25 mouse cellular contexts compared by ENCODE assay signal in the genomic region with DNA sequence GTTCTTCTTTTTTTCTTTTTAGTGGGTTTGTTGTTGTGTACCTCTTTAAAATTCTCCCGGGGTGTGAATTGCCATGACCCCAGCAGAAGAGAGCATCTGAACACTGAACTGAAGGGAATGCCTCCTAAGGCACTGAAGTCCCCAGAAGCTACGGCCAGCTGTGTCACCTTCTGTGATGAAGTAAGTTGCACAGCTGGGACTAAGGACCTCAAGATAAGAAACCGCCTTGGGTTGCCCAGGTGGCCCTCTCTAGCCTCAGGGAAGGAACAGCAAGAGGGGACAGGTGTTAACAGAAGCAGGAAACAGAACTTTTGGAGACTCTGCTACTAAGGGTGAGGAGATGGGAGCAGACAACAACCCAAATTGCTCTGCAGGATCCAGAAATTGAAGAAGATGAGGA.
DNase-seq lines count a peak whose midpoint lies in the region; ATAC-seq and TF ChIP-seq lines count a peak whose summit lies in the region.
"Had no signal": no experiment of that assay in that cellular context is flagged by ENCODE, and none has a peak within 500 bp of the region (broad histone marks: within the 10 kb centered on the region; RNA-seq: fewer than 3 reads in every experiment).

No protein-coding gene starts in this region.

- TF ChIP-seq EP300 in MEL (IDR thresholded peaks at IDR 0.05; ENCODE audit: low read depth in 1 of 2, low read length in 2 of 2): no peak

- 67% methylated on average over 3 of the region's 3 CpGs for WGBS in macrophage (ENCODE audit: missing documents)
- 8% methylated on average over 3 of the region's 3 CpGs for WGBS in thymus, adult 2 months

- H3K27ac ChIP-seq in MEL (ENCODE audit: control insufficient read depth, low read depth, low read length) (0 out of 2 replicates have a peak overlapping the region, but pooled peaks have one; percentile 27), macrophage (peak overlapping the region; percentile 97)
- no peak overlapping the region for H3K27ac ChIP-seq in thymus, adult 2 months (ENCODE audit: control insufficient read depth, insufficient read depth, low read length)
- H3K27ac ChIP-seq: embryonic facial prominence, embryonic 12.5 days; forebrain, embryonic 15.5 days; heart, adult 2 months; hindbrain, embryonic 10.5 days; limb, embryonic 12.5 days; midbrain, embryonic 10.5 days; midbrain, embryonic 15.5 days; stomach, postnatal 0 days had no signal

- no peaks in the 10 kb centered on the region for H3K9me3 ChIP-seq in MEL (replicated peaks; ENCODE audit: insufficient read depth, low read length)
- H3K9me3 ChIP-seq: embryonic facial prominence, embryonic 12.5 days; forebrain, embryonic 15.5 days; heart, embryonic 12.5 days; hindbrain, embryonic 10.5 days; limb, embryonic 12.5 days; midbrain, embryonic 10.5 days; midbrain, embryonic 15.5 days had no signal

- H3K36me3 ChIP-seq in MEL (ENCODE audit: control insufficient read depth in 1 of 2, insufficient read depth in 2 of 2, low read length in 2 of 2) (peaks cover 0 to 5% of the 10 kb centered on the region in 2 experiments; a peak in 2 of 4 replicates), macrophage (ENCODE audit: inconsistent target) (no peaks in the 10 kb centered on the region)
- no peaks in the 10 kb centered on the region for H3K36me3 ChIP-seq in thymus, adult 2 months (ENCODE audit: control insufficient read depth, insufficient read depth, low read length)
- H3K36me3 ChIP-seq: embryonic facial prominence, embryonic 12.5 days; forebrain, embryonic 15.5 days; heart, embryonic 12.5 days; hindbrain, embryonic 10.5 days; limb, embryonic 12.5 days; midbrain, embryonic 10.5 days; midbrain, embryonic 15.5 days had no signal

- H3K4me3 ChIP-seq in MEL (ENCODE audit: control insufficient read depth in 1 of 2, insufficient read depth in 1 of 2, low read depth in 2 of 2, low read length in 2 of 2) (peak overlapping the region in 1 of 2 experiments; percentile 55; a peak in 2 of 4 replicates), macrophage (ENCODE audit: inconsistent target) (no peak overlapping the region)
- no peak overlapping the region for H3K4me3 ChIP-seq in thymus, adult 2 months (ENCODE audit: control insufficient read depth, insufficient read depth, low read length)
- H3K4me3 ChIP-seq: embryonic facial prominence, embryonic 12.5 days; forebrain, embryonic 15.5 days; heart, adult 2 months; heart, embryonic 12.5 days; hindbrain, embryonic 10.5 days; limb, embryonic 12.5 days; midbrain, embryonic 10.5 days; midbrain, embryonic 15.5 days had no signal

- H3K9ac ChIP-seq in MEL (ENCODE audit: control insufficient read depth, low read depth, low read length, poor library complexity, severe bottlenecking): no peak overlapping the region
- H3K9ac ChIP-seq: embryonic facial prominence, embryonic 12.5 days; forebrain, embryonic 15.5 days; heart, embryonic 12.5 days; limb, embryonic 12.5 days; midbrain, embryonic 15.5 days had no signal

- intact Hi-C loops in heart, postnatal 10 days (cut with DNase I): no loop called here

- TF ChIP-seq POLR2A in MEL (IDR thresholded peaks at IDR 0.05; ENCODE audit: control insufficient read depth in 1 of 2, insufficient read depth in 1 of 2, low read depth in 1 of 2, low read length in 2 of 2, poor library complexity in 1 of 2): no peak
- no peak for TF ChIP-seq POLR2A in thymus, adult 2 months (IDR thresholded peaks at IDR 0.05; ENCODE audit: control insufficient read depth, extremely low read depth, insufficient read depth, low read length, poor library complexity)

- no peak for ATAC-seq in CD4-positive, CD25-positive, alpha-beta regulatory T cell, adult 4 months
- ATAC-seq: lung, postnatal 0 days; midbrain, embryonic 15.5 days had no signal

- peaks cover 8 to 15% of the 10 kb centered on the region in 2 experiments for H3K4me1 ChIP-seq in MEL (ENCODE audit: control insufficient read depth in 1 of 2, insufficient read depth in 2 of 2, low read length in 2 of 2)
- H3K4me1 ChIP-seq in thymus, adult 2 months (replicated peaks; ENCODE audit: control insufficient read depth, insufficient read depth, low read length): peaks cover 15% of the 10 kb centered on the region
- H3K4me1 ChIP-seq: embryonic facial prominence, embryonic 12.5 days; hindbrain, embryonic 10.5 days; limb, embryonic 12.5 days; midbrain, embryonic 10.5 days; midbrain, embryonic 15.5 days had no signal

- DNase-seq in MEL (ENCODE audit: low read depth, low spot score): peak; percentile 18
- DNase-seq in thymus, adult 2 months: peak; percentile 33
- DNase-seq in thymus, postnatal 36 days: peak; percentile 24 to 48
- DNase-seq in right cerebral cortex, postnatal 14 days: no peak
- DNase-seq in heart, postnatal 10 days: no peak
- no peak for DNase-seq in yolk sac, embryonic 10.5 days (ENCODE audit: low spot score)
- DNase-seq: adrenal gland, adult 8-10 months; cerebellum, adult 8-10 months; embryo, embryonic 11 days; gastrocnemius, postnatal 25 days; kidney, adult 2 months; lung, adult 18-20 months; lung, postnatal 4 days had no signal

- no peak for TF ChIP-seq CTCF in MEL (IDR thresholded peaks at IDR 0.05 in 2 of 3, conservative IDR thresholded peaks at IDR 0.05 in 1 of 3; ENCODE audit: control insufficient read depth in 1 of 3, insufficient read depth in 1 of 3, low read depth in 2 of 3, low read length in 3 of 3, poor library complexity in 1 of 3, severe bottlenecking in 1 of 3)
- TF ChIP-seq CTCF in thymus, adult 2 months (IDR thresholded peaks at IDR 0.05; ENCODE audit: borderline replicate concordance, control insufficient read depth, extremely low read depth, insufficient read depth, low read length, poor library complexity): no peak

- no peak for TF ChIP-seq RAD21 in MEL (IDR thresholded peaks at IDR 0.05; ENCODE audit: low read depth, low read length)

- H3K79me2 ChIP-seq in MEL (ENCODE audit: control insufficient read depth, insufficient read depth, low read length, poor library complexity) (no peaks in the 10 kb centered on the region), macrophage (ENCODE audit: inconsistent target) (no peaks in the 10 kb centered on the region)

- H3K27me3 ChIP-seq in MEL (ENCODE audit: control insufficient read depth in 1 of 2, insufficient read depth in 2 of 2, low read length in 2 of 2): no peaks in the 10 kb centered on the region
- H3K27me3 ChIP-seq in thymus, adult 2 months (ENCODE audit: control insufficient read depth, insufficient read depth, low read length): no peaks in the 10 kb centered on the region
- H3K27me3 ChIP-seq: embryonic facial prominence, embryonic 12.5 days; forebrain, embryonic 15.5 days; heart, embryonic 12.5 days; limb, embryonic 12.5 days; midbrain, embryonic 15.5 days had no signal

TF ChIP-seq in MEL, 35 proteins besides CTCF, POLR2A, EP300 and RAD21:
- TF ChIP-seq TCF12 (IDR thresholded peaks at IDR 0.05; ENCODE audit: low read depth, low read length): peak; percentile 84
- no peak for TF ChIP-seq TBP (IDR thresholded peaks at IDR 0.05; ENCODE audit: low read depth, low read length)
- peak; percentile 74 for TF ChIP-seq ETS1 (IDR thresholded peaks at IDR 0.05; ENCODE audit: low read depth, low read length)
- no peak for TF ChIP-seq CHD1 (IDR thresholded peaks at IDR 0.05; ENCODE audit: low read depth, low read length)
TF ChIP-seq in MEL: peak in this region for 2.

Comparison
In these comparisons a context has a peak if more than half of its experiments do, and no peak if none do; other contexts are left out.
1. DNase-seq: peak in MEL (single experiment), thymus, adult 2 months (single experiment) and thymus, postnatal 36 days (2 of 2); none in right cerebral cortex, postnatal 14 days (single experiment), heart, postnatal 10 days (0 of 2) and yolk sac, embryonic 10.5 days (single experiment).